Mouse (Mus musculus) olfactory bulb, adult 2 months (tissue): Measurements from ENCODE around the gene Aldh1l1.

Experiments used
- CTCF ChIP-seq: fragments of 200-500 bp; IDR thresholded peaks from 2 replicates; pipeline ENCODE4 v1.5.1; 2012; ENCODE audit warnings: low read depth, mild to moderate bottlenecking, low read length, moderate library complexity; ENCODE audit not compliant: insufficient read depth
- POLR2A ChIP-seq: fragments of 200-500 bp; IDR thresholded peaks from 2 replicates; pipeline ENCODE4 v1.6.1; 2012; ENCODE audit warnings: mild to moderate bottlenecking, low read depth, low read length, moderate library complexity; ENCODE audit not compliant: insufficient read depth

DNA sequence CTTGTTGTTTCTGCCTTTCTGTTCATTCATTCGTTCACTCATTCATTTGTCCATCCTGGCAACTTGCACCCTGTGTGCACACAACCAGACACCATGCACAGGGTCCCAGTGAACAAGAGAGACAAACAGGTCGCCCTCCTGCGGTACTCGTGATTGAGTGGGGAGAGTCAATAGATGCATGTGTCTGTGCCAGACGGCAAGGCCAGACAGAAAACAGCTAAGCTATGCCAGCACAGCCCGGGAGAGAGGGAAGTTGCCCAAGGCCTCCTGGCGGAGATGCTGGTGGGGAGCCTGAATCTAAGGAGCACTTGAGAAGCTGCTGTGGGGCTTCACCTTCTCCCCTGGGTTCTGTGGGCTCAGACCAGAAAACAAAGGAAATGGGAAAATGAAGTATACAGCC is 129.1 kb downstream of the Aldh1l1 start:
- TF ChIP-seq CTCF, result no peak
- no peak for TF ChIP-seq POLR2A
